Mouse (Mus musculus): ENCODE results near the gene Cdk19.

- TF ChIP-seq POLR2A (IDR thresholded peaks at IDR 0.05; ENCODE audit: low read depth, low read length) (no peak), CTCF (IDR thresholded peaks at IDR 0.05; ENCODE audit: extremely low read depth, insufficient read depth, insufficient read length, insufficient replicate concordance) (no peak)
These were observed 184.1 kb downstream of the Cdk19 start for GRCm38 (mm10) chr10:40523312-40523975.

Data from spleen, adult 2 months (tissue).